Mouse (Mus musculus) layer of hippocampus, postnatal 36 days (tissue): ENCODE data around the gene Nfia. TPM values are rescaled to one million over a fixed set of nuclear protein-coding genes. Genes with fewer than 3 reads are reported as not detected.

Source experiments
- total RNA-seq, 2 experiments: library from RNA; stranded (reverse); gene quantifications; 2 replicates each; pipeline ENCODE4 v1.2.3; 2021

The Nfia gene
- total RNA-seq, 2 experiments from 2014 or later: 103 to 121 TPM

Other genes starting within 250 kb of the Nfia start
- 1 to 10 TPM; 7.5 to 8.6 TPM for gene E130114P18Rik, start 5.3 kb downstream of the Nfia start, total RNA-seq